Mouse (Mus musculus): ENCODE measurements around the gene Tfap2e. TPM values are rescaled to one million over a fixed set of nuclear protein-coding genes. Genes with fewer than 3 reads are reported as not detected.

Tfap2e gene
- polyA plus RNA-seq, 1 experiment from 2014 or later, result not detected

- no peak for ATAC-seq (ENCODE audit: insufficient number of reproducible peaks, insufficient read depth, low FRiP score, low TSS enrichment, low read depth)
- H3K36me3 ChIP-seq, result peaks cover 28% of the 10 kb centered on the region
- no peaks in the 10 kb centered on the region for H3K9me3 ChIP-seq
- H3K27me3 ChIP-seq, result no peaks in the 10 kb centered on the region
- H3K9ac ChIP-seq (replicated peaks), result no peak overlapping the region
- no peak overlapping the region for H3K4me3 ChIP-seq (replicated peaks)
- no peak overlapping the region for H3K27ac ChIP-seq
- H3K4me2 ChIP-seq, result no peak overlapping the region
- H3K4me1 ChIP-seq (replicated peaks), result no peaks in the 10 kb centered on the region
- WGBS, result 62% methylated on average over 11 of the region's 11 CpGs
Measured at GRCm38 (mm10) chr4:126762586-126763359, 26.7 kb upstream of the Tfap2e start.

DNA sequence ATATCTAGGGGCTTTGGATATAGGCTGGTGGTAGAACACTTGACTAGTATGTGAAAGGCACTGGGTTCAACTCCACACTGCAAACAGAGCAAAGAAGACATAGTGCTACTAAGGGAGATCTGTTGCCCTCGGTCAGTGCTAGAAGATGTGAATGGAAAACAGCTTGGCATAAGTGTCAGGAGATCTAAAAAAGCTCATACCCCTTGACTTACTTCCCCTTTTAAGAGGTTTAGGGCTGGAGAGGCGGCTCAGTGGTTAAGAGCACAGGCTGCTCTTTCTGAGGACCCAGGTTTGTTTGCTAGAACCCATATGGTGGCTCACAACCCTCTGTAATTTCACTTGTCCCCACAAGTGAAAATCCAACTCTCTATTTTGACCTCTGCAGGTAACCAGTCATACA is 23.4 kb upstream of the Tfap2e start:
- WGBS, result 80% methylated on average over 2 of the region's 2 CpGs
- Histone ChIP-seq H3K4me1 (replicated peaks) (peaks cover 7% of the 10 kb centered on the region), H3K4me3 (replicated peaks) (no peak overlapping the region), H3K27me3 (no peaks in the 10 kb centered on the region), H3K9ac (replicated peaks) (no peak overlapping the region), H3K36me3 (peaks cover 35% of the 10 kb centered on the region), H3K27ac (no peak overlapping the region), H3K4me2 (no peak overlapping the region), H3K9me3 (no peaks in the 10 kb centered on the region)
- no peak for ATAC-seq (ENCODE audit: insufficient number of reproducible peaks, insufficient read depth, low FRiP score, low TSS enrichment, low read depth)

DNA sequence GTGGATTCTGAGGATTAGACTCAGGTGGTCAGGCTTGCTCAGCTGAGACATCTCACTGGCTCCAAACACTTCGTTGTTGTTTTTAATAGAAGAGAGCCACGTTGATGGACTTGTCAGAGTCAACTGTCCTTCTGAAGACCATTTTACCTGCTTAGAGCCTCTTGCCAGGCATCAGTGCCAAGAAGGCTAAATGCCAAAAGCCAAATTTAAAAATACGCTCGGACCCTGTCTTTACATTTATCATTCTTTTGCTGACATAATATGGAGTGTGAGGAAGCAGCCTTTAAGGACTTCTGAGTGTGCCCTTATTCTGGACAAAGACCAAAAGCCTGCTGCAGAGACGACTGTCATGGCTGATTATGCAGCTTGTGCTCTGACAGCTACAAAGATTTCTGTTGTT is 22.3 kb upstream of the Tfap2e start:
- ATAC-seq (ENCODE audit: insufficient number of reproducible peaks, insufficient read depth, low FRiP score, low TSS enrichment, low read depth), result no peak
- Histone ChIP-seq H3K27me3 (no peaks in the 10 kb centered on the region), H3K4me1 (replicated peaks) (peaks cover 9% of the 10 kb centered on the region), H3K4me2 (no peak overlapping the region), H3K27ac (no peak overlapping the region), H3K4me3 (replicated peaks) (no peak overlapping the region), H3K36me3 (peaks cover 35% of the 10 kb centered on the region), H3K9me3 (no peaks in the 10 kb centered on the region), H3K9ac (replicated peaks) (no peak overlapping the region)
- WGBS, result 85% methylated on average over 5 of the region's 5 CpGs

- Histone ChIP-seq H3K27me3 (no peaks in the 10 kb centered on the region), H3K9me3 (no peaks in the 10 kb centered on the region), H3K9ac (replicated peaks) (no peak overlapping the region), H3K4me2 (no peak overlapping the region), H3K4me3 (replicated peaks) (no peak overlapping the region), H3K36me3 (peaks cover 35% of the 10 kb centered on the region), H3K4me1 (replicated peaks) (peaks cover 18% of the 10 kb centered on the region), H3K27ac (no peak overlapping the region)
- no peak for ATAC-seq (ENCODE audit: insufficient number of reproducible peaks, insufficient read depth, low FRiP score, low TSS enrichment, low read depth)
- 87% methylated on average over 4 of the region's 4 CpGs for WGBS
Measured at GRCm38 (mm10) chr4:126756766-126757165, 20.7 kb upstream of the Tfap2e start.

DNA sequence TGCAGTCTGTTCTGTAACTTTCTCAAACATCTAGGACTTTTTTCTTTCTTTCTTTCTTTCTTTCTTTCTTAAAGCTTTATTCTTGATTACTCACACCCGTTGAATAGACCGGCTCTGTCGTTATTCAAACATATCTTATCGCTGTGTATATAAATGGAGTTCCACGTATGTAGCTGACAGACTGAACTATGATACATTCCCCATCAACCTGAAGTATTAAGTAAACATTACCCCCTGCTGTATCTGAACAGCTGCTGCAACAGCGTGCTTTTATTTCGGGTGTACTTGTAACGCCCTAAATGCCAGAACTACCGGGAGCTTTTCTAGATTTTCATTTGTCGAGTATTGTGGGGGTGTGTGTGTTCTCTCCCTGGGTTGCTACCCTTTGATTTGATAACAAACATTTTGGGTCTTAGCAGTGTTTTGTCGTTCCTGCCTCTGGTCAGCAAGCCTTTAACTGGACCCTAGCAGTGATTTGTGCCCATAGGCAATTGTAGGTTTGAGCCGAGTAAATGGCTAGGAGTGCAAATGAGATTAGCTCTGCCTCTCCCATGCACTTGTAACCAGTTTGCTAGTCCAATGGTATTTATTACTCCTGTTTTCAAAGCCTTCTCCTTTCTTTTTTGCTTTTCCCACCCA is 18.8 kb upstream of the Tfap2e start:
- peak overlapping the region; percentile 90 for H3K4me3 ChIP-seq (replicated peaks)
- H3K9me3 ChIP-seq, result no peaks in the 10 kb centered on the region
- no peak overlapping the region for H3K9ac ChIP-seq (replicated peaks)
- no peaks in the 10 kb centered on the region for H3K27me3 ChIP-seq
- peaks cover 31% of the 10 kb centered on the region for H3K4me1 ChIP-seq (replicated peaks)
- no peak overlapping the region for H3K27ac ChIP-seq
- peaks cover 31% of the 10 kb centered on the region for H3K36me3 ChIP-seq
- no peak for ATAC-seq (ENCODE audit: insufficient number of reproducible peaks, insufficient read depth, low FRiP score, low TSS enrichment, low read depth)
- H3K4me2 ChIP-seq, result peak overlapping the region; percentile 98
- 60% methylated on average over 12 of the region's 12 CpGs for WGBS

DNA sequence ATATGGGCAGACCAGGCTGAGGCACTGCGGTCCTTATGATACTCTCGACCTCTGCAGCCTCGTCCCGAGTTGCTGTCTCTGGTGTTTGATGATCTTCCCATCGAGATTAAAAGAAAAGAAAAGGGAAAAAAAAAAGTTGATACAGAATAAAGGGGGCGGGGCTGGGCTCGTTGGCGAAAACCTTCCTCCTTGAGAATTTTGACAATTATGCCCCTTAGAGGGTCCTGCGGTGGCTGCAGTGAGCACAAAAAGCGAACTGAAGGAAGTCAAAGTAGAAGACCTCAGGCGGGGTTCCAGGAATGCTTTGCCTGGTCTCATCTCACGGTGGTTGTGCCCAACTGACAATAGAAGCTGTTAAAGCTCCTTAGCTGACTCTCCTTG is 18.2 kb upstream of the Tfap2e start:
- peak overlapping the region; percentile 98 for H3K4me2 ChIP-seq
- peak overlapping the region; percentile 90 for H3K4me3 ChIP-seq (replicated peaks)
- no peaks in the 10 kb centered on the region for H3K9me3 ChIP-seq
- H3K27me3 ChIP-seq, result no peaks in the 10 kb centered on the region
- 2% methylated on average over 12 of the region's 12 CpGs for WGBS
- H3K27ac ChIP-seq, result peak overlapping the region; percentile 95
- no peak for ATAC-seq (ENCODE audit: insufficient number of reproducible peaks, insufficient read depth, low FRiP score, low TSS enrichment, low read depth)
- H3K4me1 ChIP-seq (replicated peaks), result peaks cover 34% of the 10 kb centered on the region
- H3K36me3 ChIP-seq, result peaks cover 32% of the 10 kb centered on the region
- H3K9ac ChIP-seq (replicated peaks), result peak overlapping the region; percentile 71

GRCm38 (mm10) chr4:126753268-126754230 is 17.5 kb upstream of the Tfap2e start, which contains the start of the genes Ncdn and AU040320:
TSS of gene Ncdn (minus strand) at chr4:126753438.
TSS of gene AU040320 (plus strand) at chr4:126753544.
- Histone ChIP-seq H3K27me3 (no peaks in the 10 kb centered on the region), H3K9ac (replicated peaks) (peak within 1 kb of the TSS; percentile 71), H3K4me2 (peak within 1 kb of the TSS; percentile 98), H3K9me3 (no peaks in the 10 kb centered on the region), H3K4me1 (replicated peaks) (peaks cover 35% of the 10 kb centered on the region), H3K36me3 (peaks cover 38% of the 10 kb centered on the region), H3K4me3 (replicated peaks) (peak within 1 kb of the TSS; percentile 90), H3K27ac (peak within 1 kb of the TSS; percentile 95)
- under 1% methylated on average over 70 of the region's 71 CpGs for WGBS
- ATAC-seq (ENCODE audit: insufficient number of reproducible peaks, insufficient read depth, low FRiP score, low TSS enrichment, low read depth), result peak; percentile 98

- peak overlapping the region; percentile 90 for H3K4me3 ChIP-seq (replicated peaks)
- no peaks in the 10 kb centered on the region for H3K27me3 ChIP-seq
- WGBS, result under 1% methylated on average over 23 of the region's 23 CpGs
- H3K27ac ChIP-seq, result peak overlapping the region; percentile 95
- peaks cover 38% of the 10 kb centered on the region for H3K36me3 ChIP-seq
- peak overlapping the region; percentile 98 for H3K4me2 ChIP-seq
- no peak for ATAC-seq (ENCODE audit: insufficient number of reproducible peaks, insufficient read depth, low FRiP score, low TSS enrichment, low read depth)
- H3K9me3 ChIP-seq, result no peaks in the 10 kb centered on the region
- peaks cover 35% of the 10 kb centered on the region for H3K4me1 ChIP-seq (replicated peaks)
- peak overlapping the region; percentile 71 for H3K9ac ChIP-seq (replicated peaks)
Measured at GRCm38 (mm10) chr4:126752608-126753141, 16.6 kb upstream of the Tfap2e start.

- no peak for ATAC-seq (ENCODE audit: insufficient number of reproducible peaks, insufficient read depth, low FRiP score, low TSS enrichment, low read depth)
- peak overlapping the region; percentile 98 for H3K4me2 ChIP-seq
- peak overlapping the region; percentile 71 for H3K9ac ChIP-seq (replicated peaks)
- peaks cover 35% of the 10 kb centered on the region for H3K4me1 ChIP-seq (replicated peaks)
- peaks cover 40% of the 10 kb centered on the region for H3K36me3 ChIP-seq
- H3K9me3 ChIP-seq, result no peaks in the 10 kb centered on the region
- H3K4me3 ChIP-seq (replicated peaks), result peak overlapping the region; percentile 90
- no peak overlapping the region for H3K27ac ChIP-seq
- 8% methylated on average over 13 of the region's 13 CpGs for WGBS
- no peaks in the 10 kb centered on the region for H3K27me3 ChIP-seq
Measured at GRCm38 (mm10) chr4:126752024-126752607, 16.1 kb upstream of the Tfap2e start.

DNA sequence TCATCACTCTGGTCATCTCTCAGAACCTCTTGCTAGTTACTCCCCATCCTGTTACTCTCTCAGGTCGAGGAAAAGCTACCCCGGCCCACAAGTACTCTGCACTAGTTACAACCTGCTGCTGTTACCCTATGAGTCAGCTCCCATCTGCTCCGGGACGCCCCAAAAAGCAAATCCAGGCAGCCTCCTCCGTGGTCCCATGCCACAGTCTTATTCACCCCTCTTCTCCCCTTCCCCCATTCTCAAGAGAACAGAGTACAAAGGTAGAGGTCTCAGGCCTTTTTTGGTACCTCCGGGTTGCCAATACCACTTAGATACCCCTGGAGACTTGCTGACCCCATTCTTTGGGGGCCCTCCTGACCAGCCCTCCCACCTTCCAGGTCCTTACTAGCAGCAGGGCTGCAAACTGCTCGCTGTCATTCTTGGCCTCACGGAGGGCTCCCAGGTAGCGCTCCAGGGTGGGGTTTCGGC is 15.6 kb upstream of the Tfap2e start:
- peaks cover 35% of the 10 kb centered on the region for H3K4me1 ChIP-seq (replicated peaks)
- peak overlapping the region; percentile 90 for H3K4me3 ChIP-seq (replicated peaks)
- H3K9ac ChIP-seq (replicated peaks), result peak overlapping the region; percentile 71
- H3K36me3 ChIP-seq, result peaks cover 41% of the 10 kb centered on the region
- 59% methylated on average over 10 of the region's 10 CpGs for WGBS
- H3K9me3 ChIP-seq, result no peaks in the 10 kb centered on the region
- H3K27ac ChIP-seq, result no peak overlapping the region
- no peaks in the 10 kb centered on the region for H3K27me3 ChIP-seq
- H3K4me2 ChIP-seq, result peak overlapping the region; percentile 98
- no peak for ATAC-seq (ENCODE audit: insufficient number of reproducible peaks, insufficient read depth, low FRiP score, low TSS enrichment, low read depth)
